Mouse (Mus musculus): ENCODE results near the gene Pnpla8.
"Not testable (repeated sequence)": the region's sequence is repeated elsewhere in the genome, so short reads cannot be mapped to it uniquely, and the experiment has no call there.

Pnpla8 gene

DNA sequence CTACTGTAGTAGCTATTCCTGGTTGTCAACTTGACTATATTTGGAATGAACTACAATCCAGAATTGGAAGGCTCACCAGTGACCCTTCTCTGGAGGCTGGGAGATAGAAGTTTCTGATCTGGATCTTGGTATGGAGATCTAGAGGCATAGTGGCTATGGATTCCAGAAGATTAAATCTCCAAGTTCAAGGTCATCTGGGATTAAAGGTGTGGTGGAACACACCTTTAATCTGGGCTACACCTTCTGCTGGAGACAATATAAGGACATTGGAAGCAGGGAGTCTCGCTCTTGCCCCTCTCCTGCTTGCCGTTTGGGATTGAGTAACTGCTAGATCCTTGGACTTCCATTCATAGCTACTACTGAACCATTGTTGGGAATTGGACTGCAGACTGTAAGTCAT, at the start of gene Pnpla8:
Gene Pnpla8 (plus strand): TSS at position 301 of the 400 bp plus-strand sequence.
- not testable (repeated sequence) for DNase-seq (ENCODE audit: low spot score in 2 of 2)

DNA sequence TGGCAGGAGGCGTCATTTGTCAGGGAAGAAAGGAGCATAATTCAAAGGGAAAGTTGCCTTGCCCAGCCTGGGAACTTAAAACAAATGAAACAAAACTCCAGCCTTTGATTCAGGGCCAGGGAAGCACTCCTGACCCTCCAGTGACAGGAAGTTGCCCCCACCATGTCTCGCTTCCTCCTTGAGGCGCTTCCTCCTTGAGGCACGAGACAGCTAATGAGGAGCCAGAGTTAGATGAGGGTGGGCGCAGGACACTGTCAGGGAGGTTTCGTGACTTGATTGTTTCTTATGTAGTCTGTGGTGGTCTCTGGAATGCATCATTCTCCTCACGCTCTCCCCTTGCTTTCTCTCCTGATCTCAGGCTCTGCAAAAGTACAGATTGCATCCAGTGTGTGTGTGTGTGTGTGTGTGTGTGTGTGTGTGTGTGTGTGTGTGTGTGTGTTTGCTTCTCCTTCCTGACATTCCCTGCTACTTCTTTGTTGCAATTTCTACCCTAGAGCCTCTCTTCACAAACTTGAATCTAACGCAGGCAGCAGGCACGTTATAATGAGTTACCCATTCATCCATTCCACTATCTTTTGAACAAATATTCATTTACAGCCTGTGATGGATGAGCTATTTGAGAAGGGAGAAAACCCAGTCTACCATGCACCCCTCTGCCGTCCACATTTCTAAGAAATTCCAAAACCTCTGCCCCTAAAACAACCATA, 44.7 kb upstream of the Pnpla8 start:
- no peak for DNase-seq (ENCODE audit: low spot score in 2 of 2)

DNA sequence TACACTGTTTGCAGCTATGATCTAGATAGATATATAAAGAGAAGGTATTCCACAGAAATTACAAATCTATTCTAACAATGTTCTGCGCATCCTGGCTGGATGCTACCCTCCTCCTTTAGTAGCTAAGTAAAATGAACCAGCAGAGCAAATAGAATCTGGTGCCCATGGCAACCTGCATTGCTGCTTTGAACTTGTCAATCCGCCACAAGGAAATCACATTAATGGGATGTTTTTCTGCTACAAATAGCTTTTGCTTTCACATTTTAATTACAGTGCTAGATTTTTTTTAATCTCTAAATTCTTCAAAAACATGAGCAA, 44.2 kb upstream of the Pnpla8 start:
- DNase-seq (ENCODE audit: low spot score in 2 of 2): no peak

DNA sequence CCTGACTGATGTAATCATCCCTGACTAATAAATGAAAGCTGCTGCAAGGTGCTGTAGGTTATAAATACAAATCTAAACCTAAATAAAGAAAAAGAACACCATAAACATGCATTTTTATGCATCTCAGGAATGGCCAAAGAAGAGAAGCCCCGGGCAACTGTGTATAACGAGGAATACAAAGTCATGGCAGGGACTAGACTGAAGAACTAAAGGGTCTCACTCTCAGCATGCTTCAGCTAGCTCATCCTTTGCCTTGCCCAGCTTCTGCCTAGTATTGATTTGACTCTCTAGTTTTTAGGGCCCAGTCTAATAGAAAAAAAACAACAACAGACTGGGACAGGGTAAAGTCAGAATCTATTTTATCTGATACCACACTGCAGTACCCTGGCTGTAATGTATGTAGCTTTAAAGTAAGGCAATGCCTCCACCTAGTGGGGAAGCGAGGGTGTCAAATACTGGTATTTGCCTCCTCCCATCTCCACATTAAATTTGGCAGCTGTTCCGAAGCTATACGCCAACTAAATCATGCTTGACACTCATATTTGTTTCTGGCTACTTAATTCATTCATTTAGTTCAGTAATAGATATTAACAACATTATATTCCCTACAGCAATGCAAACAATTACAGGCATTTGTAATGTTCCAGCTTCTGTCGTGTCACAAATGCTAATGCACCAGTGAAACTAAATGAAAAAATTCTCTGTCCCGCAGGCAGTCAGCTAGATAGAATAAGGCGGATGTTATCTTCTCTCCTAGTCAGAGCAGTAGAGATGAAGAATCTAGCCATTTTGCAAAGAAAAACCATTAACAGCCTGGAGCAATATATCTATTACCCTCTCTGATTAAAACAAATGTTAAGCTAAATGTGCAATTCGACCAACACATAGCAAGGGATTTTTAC, 39.8 kb upstream of the Pnpla8 start:
- peak; percentile 25 to 46 for DNase-seq (ENCODE audit: low spot score in 2 of 2)

DNA sequence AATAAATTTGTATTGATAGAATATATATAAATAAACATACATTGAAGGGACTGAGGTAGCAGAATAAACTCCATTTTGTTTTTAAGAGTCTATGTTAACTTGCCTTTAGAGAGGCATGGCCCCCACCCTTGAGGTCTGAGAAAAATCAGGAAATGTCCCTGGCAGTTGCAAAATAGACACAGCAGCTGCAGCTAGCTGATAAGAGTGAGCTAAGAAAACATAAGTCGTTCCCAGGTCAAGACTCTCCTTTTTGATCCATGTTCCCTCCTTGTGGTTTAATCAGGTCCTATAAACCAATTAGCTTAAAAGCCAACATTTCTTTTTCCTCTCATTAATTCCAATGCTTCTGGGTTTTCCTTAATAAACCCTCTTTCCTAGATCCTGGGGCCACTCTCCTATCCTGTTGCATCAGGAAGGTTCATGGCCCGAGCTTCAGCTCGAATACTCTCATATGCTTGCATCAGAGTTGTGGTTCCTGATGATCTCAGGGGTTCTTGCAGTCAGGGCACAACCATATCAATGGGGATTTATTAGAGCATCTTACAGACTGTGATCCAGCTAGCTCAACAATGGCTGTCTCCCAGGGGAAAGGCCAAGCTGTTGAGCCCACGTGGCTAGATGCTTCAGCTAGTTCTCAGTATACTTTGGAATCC, 23.2 kb upstream of the Pnpla8 start:
- DNase-seq (ENCODE audit: low spot score in 2 of 2): no peak

DNA sequence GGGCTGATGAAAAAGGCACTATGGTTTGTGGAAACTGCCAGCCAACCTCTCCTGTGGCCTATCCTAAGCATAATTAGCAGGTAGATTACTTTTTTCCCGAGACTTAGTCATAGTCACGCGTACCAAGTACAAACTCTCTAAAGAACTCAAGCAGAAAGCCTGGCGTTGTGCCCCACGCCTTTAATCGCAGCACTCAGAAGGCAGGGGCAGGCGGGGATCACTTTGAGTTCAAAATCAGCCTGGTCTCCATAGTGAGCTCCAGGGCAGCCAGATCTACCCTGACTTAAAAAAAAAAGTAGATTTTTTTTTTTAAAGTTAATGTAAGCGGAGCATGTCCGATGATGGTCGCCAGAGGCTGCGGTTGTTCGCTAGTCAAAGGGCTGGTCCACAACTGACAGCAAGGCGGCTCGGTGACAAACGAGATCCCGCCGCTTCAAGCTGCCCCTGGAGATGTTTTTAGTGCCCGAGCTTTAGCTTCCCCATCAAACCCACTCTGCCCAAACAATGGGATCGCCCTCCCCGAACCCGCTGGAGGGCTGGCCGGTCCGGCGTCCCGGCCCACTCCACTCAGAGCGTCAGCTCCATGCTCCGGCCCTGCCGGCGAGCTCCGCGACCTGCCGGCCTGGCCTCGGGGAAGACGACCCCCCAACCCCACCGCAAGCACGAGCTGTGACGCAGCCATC, 11.9 kb upstream of the Pnpla8 start:
- peak; percentile 8 to 22 for DNase-seq (ENCODE audit: low spot score in 2 of 2)

DNA sequence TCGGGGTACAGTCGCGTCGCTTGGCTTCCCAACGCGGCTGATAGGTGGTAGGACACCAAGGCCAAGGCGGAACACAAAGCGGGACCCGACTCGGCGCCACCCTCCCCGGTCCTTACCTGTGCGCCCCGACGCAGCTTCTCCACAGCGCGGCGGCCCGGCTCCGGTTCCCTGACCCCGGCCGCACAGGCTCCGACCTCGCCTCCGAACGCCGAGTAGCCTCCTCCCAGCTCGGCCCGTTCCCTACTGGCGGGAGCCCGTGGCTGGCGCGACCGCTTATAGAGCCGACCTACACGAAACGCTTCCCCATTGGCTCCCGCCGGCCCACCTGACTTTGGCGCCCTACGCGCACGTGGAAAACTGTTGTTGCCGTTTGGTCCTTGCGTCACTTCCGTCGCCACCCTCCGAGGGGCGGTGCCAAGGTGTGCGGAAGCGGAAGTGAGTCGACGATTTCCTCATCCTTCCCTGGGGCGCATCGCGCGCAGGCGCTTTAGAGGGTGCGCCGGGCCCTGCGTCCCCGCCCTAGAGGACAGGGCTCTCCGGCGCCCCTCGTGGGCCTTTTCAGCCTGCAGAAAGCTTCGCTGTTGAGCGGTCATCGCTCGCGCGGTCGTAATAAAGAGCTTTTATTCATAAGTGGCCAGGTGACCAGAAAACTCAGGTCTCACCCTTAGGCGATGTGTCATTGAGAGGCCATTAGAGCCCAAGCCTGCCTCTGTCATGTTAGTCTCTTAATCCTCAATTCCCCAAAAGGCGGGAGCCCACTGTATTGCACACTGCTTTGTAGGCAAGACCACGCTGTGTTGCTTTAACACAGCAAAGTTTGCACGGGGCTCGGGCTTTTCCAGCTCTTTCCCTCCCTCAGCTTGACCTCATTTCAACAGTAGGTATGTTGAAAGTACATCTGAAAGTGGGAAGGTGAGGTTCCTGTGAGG, 11.1 kb upstream of the Pnpla8 start, which contains the start of gene Dnajb9:
Gene Dnajb9 (minus strand): TSS at position 503 of the 929 bp plus-strand sequence.
- DNase-seq (ENCODE audit: low spot score in 2 of 2): peak; percentile 99

DNA sequence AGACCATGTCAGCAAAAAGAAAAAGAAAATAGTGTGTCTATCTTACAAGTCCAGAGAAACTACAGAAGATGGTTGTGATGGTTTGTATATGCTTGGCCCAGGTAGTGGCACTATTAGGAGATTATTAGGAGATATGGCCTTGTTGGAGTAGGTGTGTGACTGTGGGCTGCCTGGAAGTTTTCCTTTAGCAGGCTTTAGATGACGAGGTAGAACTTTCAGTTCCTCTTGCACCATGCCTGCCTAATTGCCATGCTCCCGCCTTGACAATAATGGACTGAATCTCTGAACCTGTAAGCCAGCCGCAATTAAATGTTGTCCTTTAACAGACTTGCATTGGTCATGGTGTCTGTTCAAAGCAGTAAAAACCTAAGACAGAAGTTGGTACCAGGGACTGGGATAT, 9.6 kb upstream of the Pnpla8 start:
- no peak for DNase-seq (ENCODE audit: low spot score in 2 of 2)

DNA sequence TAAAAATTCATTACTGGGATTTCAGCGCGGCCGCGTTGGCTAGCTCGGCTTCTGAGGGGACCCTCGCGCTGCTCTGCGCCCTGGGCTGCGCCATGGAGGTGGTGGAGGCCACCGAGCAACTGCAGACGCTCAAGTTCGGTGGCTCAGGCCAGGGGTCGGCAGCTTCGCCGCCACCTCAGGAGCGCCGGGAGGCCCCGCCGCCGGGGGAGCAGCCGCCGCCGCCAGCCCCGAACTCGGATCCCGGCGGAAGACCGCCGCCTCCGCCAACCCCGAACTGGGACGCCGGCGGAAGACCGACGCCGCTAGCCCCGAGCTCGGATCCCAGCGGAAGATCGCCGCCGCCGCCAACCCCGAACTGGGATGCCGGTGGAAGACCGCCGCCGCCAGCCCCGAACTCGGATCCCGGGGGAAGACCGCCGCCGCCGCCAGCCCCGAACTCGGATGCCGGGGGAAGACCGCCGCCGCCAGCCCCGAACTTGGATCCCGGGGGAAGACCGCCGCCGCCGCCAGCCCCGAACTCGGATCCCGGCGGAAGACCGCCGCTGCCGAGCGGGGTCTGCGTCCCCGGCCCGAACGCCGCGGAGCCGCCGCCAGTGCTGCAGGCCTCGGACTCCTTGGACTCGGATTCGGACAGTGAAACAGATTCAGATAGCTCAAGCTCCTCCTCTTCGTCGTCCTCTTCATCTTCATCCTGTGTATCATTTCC, 634 bp downstream of the Pnpla8 start:
- DNase-seq (ENCODE audit: low spot score in 2 of 2): no peak

DNA sequence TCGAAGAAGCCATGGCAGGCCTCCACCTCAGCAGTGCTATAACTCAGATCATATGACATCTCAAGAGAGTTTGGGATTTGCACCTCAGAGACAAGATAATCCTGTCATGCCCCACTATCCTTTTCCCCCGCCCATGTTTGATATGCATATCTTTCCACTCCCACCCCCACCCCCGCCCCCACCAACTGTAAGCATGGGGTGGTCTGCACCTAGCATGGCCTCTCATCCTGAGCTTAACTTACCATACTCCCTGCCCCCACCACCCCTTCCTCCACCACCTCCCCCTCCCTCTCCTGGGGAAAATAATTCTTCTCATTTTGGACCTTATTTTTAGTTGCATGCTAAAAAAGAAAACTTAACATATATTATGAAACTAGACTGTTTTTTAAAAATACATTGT, 1.9 kb downstream of the Pnpla8 start:
- no peak for DNase-seq (ENCODE audit: low spot score in 2 of 2)

DNA sequence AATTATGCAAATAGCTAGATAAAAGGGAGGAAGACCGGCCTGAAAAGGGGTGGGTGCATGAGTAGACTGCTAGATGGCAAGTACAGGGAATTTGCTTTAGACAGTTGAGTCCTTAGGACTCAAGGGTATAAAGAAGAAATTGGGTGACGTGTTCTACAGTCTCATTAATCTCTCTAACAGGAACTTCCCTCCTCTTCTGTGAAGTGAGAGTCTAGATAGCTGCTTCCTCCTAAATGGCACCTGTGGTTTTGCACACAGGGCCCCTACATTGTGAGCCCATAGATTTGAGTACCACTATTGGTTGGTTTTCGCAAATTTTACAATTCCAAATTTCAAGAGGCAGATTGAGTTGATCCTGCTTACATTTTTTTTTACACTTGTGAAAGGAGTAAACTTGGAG, 3.5 kb downstream of the Pnpla8 start:
- DNase-seq (ENCODE audit: low spot score in 2 of 2): no peak

DNA sequence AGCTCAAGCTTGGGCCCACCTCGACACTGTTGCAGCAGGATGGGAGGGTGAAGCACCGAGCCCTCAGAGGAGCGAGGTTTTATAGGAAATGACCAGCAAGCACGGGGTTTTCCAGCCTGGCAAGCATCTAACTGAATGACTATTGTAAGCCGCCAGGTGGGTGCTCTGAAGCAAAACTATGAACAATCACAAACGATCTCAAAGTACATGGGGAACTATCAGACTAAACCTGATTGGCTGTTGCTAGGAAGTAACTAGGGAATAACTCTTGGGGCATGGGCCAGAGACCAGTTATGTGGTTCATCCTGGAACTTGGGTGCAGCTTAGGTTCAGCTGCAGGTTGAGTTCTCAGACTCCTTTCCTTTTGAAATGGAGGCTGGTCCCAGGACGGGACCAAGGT, 19.9 kb downstream of the Pnpla8 start:
- DNase-seq (ENCODE audit: low spot score in 2 of 2): no peak

DNA sequence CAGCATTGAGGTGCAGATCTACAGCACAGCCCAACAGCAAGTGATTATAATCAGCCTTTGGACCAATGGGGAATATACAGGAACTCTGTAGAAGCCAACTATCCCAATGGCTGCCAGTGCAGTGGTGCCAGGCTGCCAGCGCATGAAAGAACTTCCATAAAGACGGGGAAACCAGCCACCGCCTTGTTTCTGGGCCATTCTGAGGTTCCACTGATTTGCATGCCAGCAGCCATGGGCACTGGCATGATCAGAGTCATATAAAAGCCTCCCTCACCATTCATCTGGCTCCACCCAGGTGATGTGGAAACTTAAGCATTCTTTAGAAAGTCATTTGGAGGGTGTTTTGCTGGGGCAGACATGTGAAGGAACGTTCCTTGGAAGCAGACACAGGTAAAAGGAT, 21.2 kb downstream of the Pnpla8 start:
- DNase-seq (ENCODE audit: low spot score in 2 of 2): no peak

DNA sequence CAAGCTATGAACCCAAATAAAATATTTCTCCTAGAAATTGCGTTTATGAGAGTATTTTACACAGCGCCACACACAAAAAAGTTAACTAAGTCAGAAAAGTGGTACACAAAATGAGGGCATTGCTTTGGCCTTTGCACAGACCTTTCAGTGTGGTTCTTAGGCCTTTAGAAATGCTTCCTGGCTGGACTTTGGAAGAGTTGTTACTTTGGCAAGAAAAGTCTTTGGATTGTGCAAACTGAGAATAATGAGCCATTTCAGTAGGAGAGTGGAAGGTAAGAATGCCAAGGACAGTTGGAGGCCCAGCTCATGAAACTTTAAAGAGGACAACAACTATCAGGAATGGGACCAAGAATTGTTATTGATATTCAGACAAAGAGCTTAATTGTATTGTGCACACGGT, 24.6 kb downstream of the Pnpla8 start:
- DNase-seq (ENCODE audit: low spot score in 2 of 2): no peak

DNA sequence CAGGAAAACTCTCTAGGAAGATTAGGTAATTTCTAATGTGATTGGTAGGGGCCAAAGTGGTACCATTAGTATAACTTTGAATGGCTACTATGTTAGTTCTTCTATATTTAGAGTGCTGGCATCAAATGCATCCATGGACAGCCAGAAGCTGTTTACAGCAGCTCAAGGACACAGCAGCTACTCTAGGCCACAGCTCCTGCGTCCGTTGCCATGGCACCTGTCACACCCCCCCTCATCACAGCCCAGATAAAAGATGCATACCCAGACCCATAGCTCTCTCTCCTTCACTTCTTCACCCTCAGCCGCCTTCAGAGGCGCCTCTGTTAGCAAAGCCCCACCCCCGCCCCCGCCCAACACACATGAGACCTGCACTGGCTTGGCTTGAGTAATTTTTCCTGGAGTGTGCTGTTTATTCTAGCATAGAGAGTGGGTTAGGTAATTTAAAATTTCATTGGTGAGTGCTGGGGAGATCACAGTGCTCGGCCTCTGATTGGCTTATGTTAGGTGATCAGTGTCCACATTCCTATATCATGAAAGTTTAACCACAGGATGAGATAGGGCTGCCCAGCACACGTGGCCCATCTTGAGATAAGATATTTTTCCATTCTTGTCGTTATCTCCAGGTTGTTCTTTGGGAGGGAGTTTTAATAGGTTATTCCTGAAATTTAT, 27.3 kb downstream of the Pnpla8 start:
- DNase-seq (ENCODE audit: low spot score in 2 of 2): no peak

DNA sequence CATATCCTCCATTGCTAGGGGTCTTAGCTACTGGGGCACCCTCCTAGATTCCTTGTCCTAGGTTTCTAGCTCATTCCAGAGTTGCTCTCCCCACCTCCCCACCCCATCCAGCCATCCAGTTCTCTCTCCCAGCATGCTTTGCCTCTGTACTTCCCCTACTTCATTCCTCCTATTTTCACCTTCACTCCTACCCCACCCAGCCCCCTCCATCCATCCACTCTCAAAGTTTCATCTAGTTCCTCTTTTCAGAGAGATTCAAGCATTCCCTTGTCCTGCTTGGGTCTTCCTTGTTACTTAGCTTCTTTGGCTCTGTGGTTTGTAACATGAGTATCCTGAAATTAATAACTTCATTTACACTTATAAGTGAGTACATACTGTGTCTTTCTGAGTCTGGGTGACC, 41.4 kb downstream of the Pnpla8 start:
- no peak for DNase-seq (ENCODE audit: low spot score in 2 of 2)

DNA sequence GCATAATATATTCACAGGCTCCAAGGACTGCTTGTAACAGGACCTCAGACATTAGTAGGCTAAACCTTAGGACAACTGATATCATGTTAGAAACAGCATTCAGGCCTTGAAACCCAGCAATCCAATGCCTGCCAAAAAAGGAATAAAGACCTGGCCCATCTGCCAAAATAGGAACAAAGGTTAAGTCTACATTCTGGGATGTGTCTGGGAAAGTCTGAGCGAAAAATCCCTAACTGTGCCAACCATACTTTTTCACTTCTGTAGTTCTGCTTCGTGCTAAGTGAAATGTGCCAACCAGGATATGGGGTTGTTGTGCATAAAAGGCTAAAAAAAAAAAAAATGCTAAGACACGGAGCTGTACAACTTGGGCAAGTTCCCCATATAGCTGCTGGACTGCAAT, 44.5 kb downstream of the Pnpla8 start:
- no peak for DNase-seq (ENCODE audit: low spot score in 2 of 2)

DNA sequence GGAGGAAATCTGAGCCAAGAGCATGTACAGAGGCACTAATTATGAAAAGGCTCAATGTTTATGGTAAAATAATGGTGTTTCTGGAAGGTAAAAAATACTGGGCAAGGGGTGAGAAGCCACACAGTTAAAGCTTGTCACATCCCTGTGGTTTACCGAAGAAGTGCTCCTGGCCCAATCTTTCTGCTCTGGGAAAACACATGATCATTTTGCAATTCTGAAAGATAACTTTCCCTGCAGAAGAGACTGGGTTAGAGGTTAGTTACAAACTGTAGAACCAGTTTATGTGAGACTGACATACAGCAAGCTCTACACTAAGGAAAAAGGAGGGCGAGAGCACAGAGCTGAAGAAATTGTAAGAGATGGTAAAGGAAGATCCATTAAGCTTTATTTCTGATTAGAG, 46.0 kb downstream of the Pnpla8 start:
- DNase-seq (ENCODE audit: low spot score in 2 of 2): no peak

DNA sequence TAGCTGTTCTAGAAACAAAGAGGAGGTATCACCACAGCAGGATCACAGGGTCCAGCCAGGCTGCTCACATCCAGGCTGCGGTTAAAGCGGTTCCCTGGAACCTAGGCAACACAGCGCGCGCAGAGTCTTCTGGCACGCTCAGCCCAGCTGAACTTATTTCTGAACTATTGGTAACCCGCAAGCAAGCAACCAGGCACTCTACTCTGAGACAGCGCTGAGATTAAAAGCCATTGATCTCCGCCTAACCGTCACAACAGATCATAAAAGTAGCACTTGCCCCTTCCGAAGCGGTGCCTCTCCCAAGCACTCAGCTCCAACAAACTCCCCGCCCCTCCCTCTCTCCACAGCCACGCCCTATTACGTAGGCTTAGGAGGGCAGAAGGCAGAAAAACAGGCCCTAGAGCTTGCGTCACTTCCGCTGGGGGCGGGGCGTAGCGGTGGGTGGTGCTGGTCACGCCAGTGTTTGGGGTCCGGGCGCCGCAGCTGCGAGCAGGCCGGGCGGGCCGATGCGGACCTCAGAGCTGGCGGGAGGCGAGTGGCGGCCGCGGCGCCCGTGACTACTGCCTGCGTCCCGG, 47.6 kb downstream of the Pnpla8 start:
- peak; percentile 99 for DNase-seq (ENCODE audit: low spot score in 2 of 2)

Data from frontal cortex, postnatal 25 days (tissue).